Mouse (Mus musculus) erythroblast, embryonic 14.5 days (primary cell): ENCODE data around the gene Ifitm2.

Experiments used
- GATA1 ChIP-seq: IDR thresholded peaks from 2 replicates; pipeline ENCODE4 v1.6.1; 2012; ENCODE audit warnings: low read length, inconsistent platforms, mixed read lengths
- TAL1 ChIP-seq: IDR thresholded peaks from 3 replicates; pipeline ENCODE4 v1.6.1; 2012; ENCODE audit warnings: low read length, inconsistent platforms, mixed read lengths

DNA sequence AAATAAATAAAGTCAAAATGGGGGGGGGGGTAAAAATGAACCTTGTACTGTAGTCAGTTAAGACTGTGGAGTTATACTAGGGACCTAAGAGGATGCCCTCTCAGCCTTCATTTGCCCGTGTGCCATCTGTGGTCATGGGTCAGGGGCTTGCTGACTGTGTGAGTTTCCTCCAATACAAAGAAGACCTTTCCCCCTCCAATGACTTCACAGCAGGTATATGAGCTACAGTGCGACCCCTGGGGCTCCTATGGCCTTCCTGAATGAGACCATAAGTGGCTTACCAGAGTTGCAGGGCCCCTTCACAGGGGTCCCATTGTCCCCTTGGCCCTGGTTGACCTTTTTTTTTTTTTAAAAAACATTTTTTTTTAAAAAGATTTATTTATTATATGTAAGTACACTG, 5.6 kb upstream of the Ifitm2 start:
- TF ChIP-seq GATA1 = no peak
- TF ChIP-seq TAL1 = no peak
